8 mouse cellular contexts compared by ENCODE assay signal in the genomic region with DNA sequence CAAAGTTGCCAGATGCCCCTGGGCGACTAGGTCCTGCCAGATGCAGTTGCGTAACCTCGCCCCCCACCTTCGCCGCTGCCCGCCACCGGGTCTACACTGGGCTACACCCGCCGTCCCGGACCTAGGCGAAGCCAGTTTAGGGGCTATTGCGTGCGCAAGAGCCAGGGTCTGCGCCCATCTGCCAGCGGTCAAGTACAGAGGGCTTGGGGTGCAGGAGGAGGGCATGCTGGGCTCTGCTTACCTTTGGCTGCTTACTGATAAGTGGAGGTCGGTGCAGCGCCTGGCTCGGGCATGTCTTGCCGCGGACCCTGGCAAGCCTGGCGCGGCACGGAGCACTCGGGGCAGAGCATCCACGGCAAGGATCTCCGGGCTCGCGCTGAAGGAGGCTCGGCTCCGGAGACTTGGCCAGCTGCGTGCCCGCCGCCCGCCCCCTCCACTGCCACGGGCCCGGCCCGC. TPM values are rescaled to one million over a fixed set of nuclear protein-coding genes. Genes with fewer than 3 reads are reported as not detected.
DNase-seq lines count a peak whose midpoint lies in the region; ATAC-seq and TF ChIP-seq lines count a peak whose summit lies in the region.

No protein-coding gene starts in this region.

- 4% methylated on average over 32 of the region's 37 CpGs for WGBS in heart, adult 2 months
- under 1% methylated on average over 30 of the region's 37 CpGs for WGBS in hindbrain, embryonic 11.5 days

- peak in 1 of 2 experiments; percentile 25 for DNase-seq in heart, adult 2 months
- no peak for DNase-seq in heart, adult 8-10 months (ENCODE audit: low spot score)
- DNase-seq in testis, postnatal 10 days (ENCODE audit: low spot score) = peak; percentile 45
- no peak for DNase-seq in testis, postnatal 14 days (ENCODE audit: low spot score)
- no peak for DNase-seq in hindbrain, embryonic 11.5 days (ENCODE audit: low spot score)
- peak; percentile 7 for DNase-seq in lung, postnatal 10 days
- DNase-seq in yolk sac, embryonic 10.5 days (ENCODE audit: low spot score) = peak; percentile 6

- no peaks in the 10 kb centered on the region for H3K79me2 ChIP-seq in heart, adult 2 months (replicated peaks; ENCODE audit: control insufficient read depth, insufficient read depth, low read length)

- H3K4me2 ChIP-seq in hindbrain, embryonic 11.5 days (replicated peaks; ENCODE audit: low read depth, low read length) = peak overlapping the region; percentile 84

- no peak for TF ChIP-seq POLR2A in heart, adult 2 months (IDR thresholded peaks at IDR 0.05; ENCODE audit: insufficient read depth, low read depth, low read length)

- peak overlapping the region; percentile 37 for H3K4me3 ChIP-seq in heart, adult 2 months
- H3K4me3 ChIP-seq in hindbrain, embryonic 11.5 days (ENCODE audit: low read depth, low read length) = peak overlapping the region; percentile 46

- no peak for TF ChIP-seq EP300 in heart, adult 2 months (IDR thresholded peaks at IDR 0.05; ENCODE audit: insufficient read depth, low read depth, low read length)

- H3K9ac ChIP-seq in heart, adult 2 months (ENCODE audit: low read depth, low read length) = 0 out of 2 replicates have a peak overlapping the region, but pooled peaks have one; percentile 31
- H3K9ac ChIP-seq in hindbrain, embryonic 11.5 days (ENCODE audit: low read depth, low read length) = peak overlapping the region; percentile 42

- H3K27ac ChIP-seq in heart, adult 2 months = no peak overlapping the region
- H3K27ac ChIP-seq in hindbrain, embryonic 11.5 days (ENCODE audit: low read depth, low read length) = no peak overlapping the region

- no peaks in the 10 kb centered on the region for H3K36me3 ChIP-seq in heart, adult 2 months (ENCODE audit: control insufficient read depth, insufficient read depth, low read length)
- no peaks in the 10 kb centered on the region for H3K36me3 ChIP-seq in hindbrain, embryonic 11.5 days (ENCODE audit: control insufficient read depth, insufficient read depth, low read length)

- peak; percentile 46 for ATAC-seq in hindbrain, embryonic 11.5 days (ENCODE audit: low FRiP score)
- no peak for ATAC-seq in CD4-positive, CD25-positive, alpha-beta regulatory T cell, adult 4 months

- no peaks in the 10 kb centered on the region for H3K9me3 ChIP-seq in hindbrain, embryonic 11.5 days (ENCODE audit: control insufficient read depth, low read length)

- intact Hi-C loops in heart, adult 2 months (cut with DNase I) = no loop called here

- no peak for TF ChIP-seq CTCF in heart, adult 2 months (IDR thresholded peaks at IDR 0.05)

- H3K4me1 ChIP-seq in heart, adult 2 months (ENCODE audit: control insufficient read depth, insufficient read depth, low read length) = peaks cover 8% of the 10 kb centered on the region
- no peaks in the 10 kb centered on the region; the same call in 1 of the 2 replicates for H3K4me1 ChIP-seq in hindbrain, embryonic 11.5 days (replicated peaks; ENCODE audit: control insufficient read depth, insufficient read depth, low read length)

- no peaks in the 10 kb centered on the region for H3K27me3 ChIP-seq in heart, adult 2 months (ENCODE audit: control insufficient read depth, insufficient read depth, low read length)
- H3K27me3 ChIP-seq in hindbrain, embryonic 11.5 days (ENCODE audit: control insufficient read depth, insufficient read depth, low read length) = peaks cover 15% of the 10 kb centered on the region

RNA-seq across cellular contexts. Expression of a gene that starts 0.7 kb away (rescaled TPM):
- total RNA-seq in heart, adult 2 months (2021) = not detected
- polyA plus RNA-seq in heart, adult 2 months (2012; rRNA removed) = not detected in 2 replicates
- not detected for total RNA-seq in heart, adult 8-10 months (2022)
- polyA plus RNA-seq in hindbrain, embryonic 11.5 days (2014; fragmentation: Nextera tagmentation; extraction: Ambion mirVana) = 2.4 and 3.1 TPM in 2 replicates
- under 1 TPM in 1 of 2 experiments, not detected in 1; 0.16 TPM for polyA plus RNA-seq in CD4-positive, CD25-positive, alpha-beta regulatory T cell, adult 4 months (2017; shearing (Covaris generic))

Comparison
In these comparisons a context has a peak if more than half of its experiments do, and no peak if none do; other contexts are left out.
1. DNase-seq: peak in testis, postnatal 10 days (single experiment), lung, postnatal 10 days (single experiment) and yolk sac, embryonic 10.5 days (single experiment); none in heart, adult 8-10 months (single experiment), testis, postnatal 14 days (single experiment) and hindbrain, embryonic 11.5 days (single experiment).